Mouse (Mus musculus): Measurements from ENCODE around the gene Mtg2. TPM values are rescaled to one million over a fixed set of nuclear protein-coding genes. Genes with fewer than 3 reads are reported as not detected.

Gene Mtg2
- polyA plus RNA-seq, 1 experiment = 17.2 TPM

DNA sequence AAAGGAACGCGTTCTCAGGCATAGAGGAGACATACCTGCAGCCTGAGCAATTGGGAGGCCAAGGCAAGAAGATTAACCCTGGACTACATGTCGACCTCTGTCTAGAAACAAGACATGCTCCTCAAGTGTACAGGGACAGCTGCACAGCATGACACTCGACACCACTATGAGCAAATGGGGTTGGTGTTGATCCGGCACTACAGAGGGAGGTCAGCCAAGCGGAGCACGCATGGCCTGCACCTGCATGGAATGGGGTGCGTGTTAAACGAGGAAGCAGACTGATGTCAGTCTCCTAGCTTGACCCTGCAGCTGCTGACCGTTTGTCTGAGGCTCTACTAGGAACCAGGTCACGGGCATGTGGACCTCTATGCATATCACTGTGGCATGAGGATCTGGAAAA lies 19.9 kb downstream of the Mtg2 start:
- Histone ChIP-seq H3K27me3 (ENCODE audit: control insufficient read depth, insufficient read depth, insufficient read length) (peaks cover 2% of the 10 kb centered on the region), H3K79me2 (ENCODE audit: control insufficient read depth, insufficient read depth) (no peaks in the 10 kb centered on the region)
- TF ChIP-seq MYOD1 (IDR thresholded peaks at IDR 0.05; ENCODE audit: control insufficient read depth in 1 of 3, insufficient read length in 2 of 3, low read depth in 2 of 3) = peak; percentile 67 to 97 (median 91)
- TF ChIP-seq TCF3 (IDR thresholded peaks at IDR 0.05; ENCODE audit: insufficient read length, low read depth) = peak; percentile 73
- peak; percentile 90 to 97 (median 92) for TF ChIP-seq MYOG (IDR thresholded peaks at IDR 0.05; ENCODE audit: control insufficient read depth in 1 of 3, insufficient read depth in 1 of 3, insufficient read length in 2 of 3, low read depth in 2 of 3)
- no peak for TF ChIP-seq POLR2A (IDR thresholded peaks at IDR 0.05; ENCODE audit: insufficient read length, low read depth)
- TF ChIP-seq SRF (IDR thresholded peaks at IDR 0.05; ENCODE audit: control insufficient read depth, insufficient read length, low read depth) = no peak
- TF ChIP-seq E2F4 (IDR thresholded peaks at IDR 0.05; ENCODE audit: insufficient read depth) = no peak
- TF ChIP-seq TCF12 (IDR thresholded peaks at IDR 0.05; ENCODE audit: insufficient read depth, poor library complexity, severe bottlenecking) = peak; percentile 50

DNA sequence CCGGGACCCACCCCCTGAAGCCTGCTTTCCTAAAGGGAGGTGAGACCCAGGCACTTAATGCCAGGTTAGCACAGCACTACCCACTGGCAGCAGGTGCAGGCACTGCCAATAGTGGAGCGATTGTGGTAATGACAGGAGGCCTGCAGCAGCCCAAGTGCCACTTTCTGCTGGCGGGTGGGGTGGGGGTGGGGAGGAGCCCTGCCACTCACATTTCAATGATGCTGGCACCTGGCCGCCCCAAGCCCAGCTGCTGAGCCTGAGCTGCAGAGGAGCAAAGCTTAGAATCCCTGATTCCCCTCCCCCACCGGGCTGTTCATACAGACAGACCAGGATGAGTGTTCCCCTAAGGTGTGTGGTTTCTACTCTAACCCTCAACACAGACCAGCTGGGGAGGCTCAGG lies 25.3 kb downstream of the Mtg2 start:
- no peaks in the 10 kb centered on the region for H3K79me2 ChIP-seq (ENCODE audit: control insufficient read depth, insufficient read depth)
- H3K27me3 ChIP-seq (ENCODE audit: control insufficient read depth, insufficient read depth, insufficient read length) = peaks cover 55% of the 10 kb centered on the region
- no peak overlapping the region for H3ac ChIP-seq (ENCODE audit: control insufficient read depth, insufficient read length)
- H3K36me3 ChIP-seq (ENCODE audit: control insufficient read depth, insufficient read depth) = no peaks in the 10 kb centered on the region
- no peak overlapping the region for H3K4me2 ChIP-seq (ENCODE audit: low read depth)
- H3K4me3 ChIP-seq = no peak overlapping the region
- TF ChIP-seq REST (IDR thresholded peaks at IDR 0.05; ENCODE audit: insufficient read depth, insufficient read length) (no peak), MYOD1 (IDR thresholded peaks at IDR 0.05; ENCODE audit: control insufficient read depth in 1 of 3, insufficient read length in 2 of 3, low read depth in 2 of 3) (peak in 1 of 3 experiments; percentile 32)

More for the DNA sequence above, 19.9 kb downstream of the Mtg2 start:
- no peaks in the 10 kb centered on the region for H3K36me3 ChIP-seq (ENCODE audit: control insufficient read depth, insufficient read depth)
- H3K4me2 ChIP-seq (ENCODE audit: low read depth) = no peak overlapping the region
- H3K4me3 ChIP-seq = no peak overlapping the region
- no peak overlapping the region for H3ac ChIP-seq (ENCODE audit: control insufficient read depth, insufficient read length)

DNA sequence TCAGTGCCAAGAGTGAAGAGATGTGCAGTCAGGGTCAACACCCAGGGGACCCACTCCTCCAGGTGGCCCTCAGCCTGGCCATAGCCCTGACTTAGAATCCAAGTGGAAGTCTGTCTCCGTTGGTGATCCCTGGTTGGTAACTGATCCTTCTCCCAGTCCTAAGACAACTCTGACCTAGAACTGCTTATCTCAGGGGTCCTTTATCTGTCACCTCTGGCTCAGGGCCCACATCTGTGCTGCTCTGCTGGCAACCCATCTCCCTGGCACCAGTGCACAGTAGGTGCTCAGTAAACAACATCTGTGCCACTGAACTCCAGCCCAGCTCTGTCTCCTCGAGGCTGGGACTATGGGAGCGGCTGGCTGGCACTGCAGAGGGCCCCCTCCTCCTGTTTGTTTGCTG lies 27.2 kb downstream of the Mtg2 start:
- no peaks in the 10 kb centered on the region for H3K79me2 ChIP-seq (ENCODE audit: control insufficient read depth, insufficient read depth)
- H3K4me2 ChIP-seq (ENCODE audit: low read depth) = no peak overlapping the region
- no peaks in the 10 kb centered on the region for H3K36me3 ChIP-seq (ENCODE audit: control insufficient read depth, insufficient read depth)
- H3K27me3 ChIP-seq (ENCODE audit: control insufficient read depth, insufficient read depth, insufficient read length) = peaks cover 74% of the 10 kb centered on the region
- H3ac ChIP-seq (ENCODE audit: control insufficient read depth, insufficient read length) = no peak overlapping the region
- H3K4me3 ChIP-seq = no peak overlapping the region
- TF ChIP-seq REST (IDR thresholded peaks at IDR 0.05; ENCODE audit: insufficient read depth, insufficient read length) (no peak), POLR2AphosphoS2 (IDR thresholded peaks at IDR 0.05; ENCODE audit: insufficient read length, low read depth) (no peak), SRF (IDR thresholded peaks at IDR 0.05; ENCODE audit: control insufficient read depth, insufficient read length, low read depth) (no peak), MAX (IDR thresholded peaks at IDR 0.05; ENCODE audit: low read depth) (no peak), TCF3 (IDR thresholded peaks at IDR 0.05; ENCODE audit: insufficient read length, low read depth) (no peak), TCF12 (IDR thresholded peaks at IDR 0.05; ENCODE audit: insufficient read depth, poor library complexity, severe bottlenecking) (no peak), MYOG (IDR thresholded peaks at IDR 0.05; ENCODE audit: control insufficient read depth in 1 of 3, insufficient read depth in 1 of 3, insufficient read length in 2 of 3, low read depth in 2 of 3) (no peak), CEBPB (IDR thresholded peaks at IDR 0.05; ENCODE audit: insufficient read depth, poor library complexity, severe bottlenecking) (no peak), POLR2A (IDR thresholded peaks at IDR 0.05; ENCODE audit: insufficient read length, low read depth) (no peak), E2F4 (IDR thresholded peaks at IDR 0.05; ENCODE audit: insufficient read depth) (no peak), MYOD1 (IDR thresholded peaks at IDR 0.05; ENCODE audit: control insufficient read depth in 1 of 3, insufficient read length in 2 of 3, low read depth in 2 of 3) (no peak), USF1 (IDR thresholded peaks at IDR 0.05; ENCODE audit: low read depth) (no peak)

DNA sequence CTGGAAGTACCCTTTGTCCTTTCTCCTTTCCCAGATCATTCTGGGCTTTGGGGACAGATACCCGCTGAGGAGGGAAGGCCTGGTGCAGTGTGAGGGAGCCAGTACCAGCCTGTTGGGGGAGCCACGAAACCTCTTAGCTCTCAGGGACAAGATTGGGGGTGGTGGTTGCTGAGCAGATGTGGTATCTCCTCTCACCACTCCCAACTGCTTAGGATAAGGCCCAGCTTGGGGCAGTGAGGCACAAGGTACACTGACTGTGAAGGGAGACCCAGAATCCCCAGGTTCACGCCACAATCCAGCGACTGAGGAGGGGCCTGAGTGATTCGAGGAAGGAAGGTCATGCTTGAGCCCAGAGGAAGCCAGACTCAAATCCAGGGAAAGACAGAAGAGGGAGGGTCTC lies 27.8 kb downstream of the Mtg2 start:
- Histone ChIP-seq H3K4me2 (ENCODE audit: low read depth) (no peak overlapping the region), H3K79me2 (ENCODE audit: control insufficient read depth, insufficient read depth) (no peaks in the 10 kb centered on the region), H3ac (ENCODE audit: control insufficient read depth, insufficient read length) (no peak overlapping the region), H3K36me3 (ENCODE audit: control insufficient read depth, insufficient read depth) (no peaks in the 10 kb centered on the region), H3K27me3 (ENCODE audit: control insufficient read depth, insufficient read depth, insufficient read length) (peaks cover 80% of the 10 kb centered on the region), H3K4me3 (no peak overlapping the region)
- TF ChIP-seq E2F4 (IDR thresholded peaks at IDR 0.05; ENCODE audit: insufficient read depth) (no peak), MYOG (IDR thresholded peaks at IDR 0.05; ENCODE audit: control insufficient read depth in 1 of 3, insufficient read depth in 1 of 3, insufficient read length in 2 of 3, low read depth in 2 of 3) (no peak), USF1 (IDR thresholded peaks at IDR 0.05; ENCODE audit: low read depth) (no peak), POLR2A (IDR thresholded peaks at IDR 0.05; ENCODE audit: insufficient read length, low read depth) (no peak), SRF (IDR thresholded peaks at IDR 0.05; ENCODE audit: control insufficient read depth, insufficient read length, low read depth) (no peak), MYOD1 (IDR thresholded peaks at IDR 0.05; ENCODE audit: control insufficient read depth in 1 of 3, insufficient read length in 2 of 3, low read depth in 2 of 3) (no peak), CEBPB (IDR thresholded peaks at IDR 0.05; ENCODE audit: insufficient read depth, poor library complexity, severe bottlenecking) (no peak), POLR2AphosphoS2 (IDR thresholded peaks at IDR 0.05; ENCODE audit: insufficient read length, low read depth) (no peak), REST (IDR thresholded peaks at IDR 0.05; ENCODE audit: insufficient read depth, insufficient read length) (no peak), MAX (IDR thresholded peaks at IDR 0.05; ENCODE audit: low read depth) (no peak), TCF12 (IDR thresholded peaks at IDR 0.05; ENCODE audit: insufficient read depth, poor library complexity, severe bottlenecking) (no peak)

DNA sequence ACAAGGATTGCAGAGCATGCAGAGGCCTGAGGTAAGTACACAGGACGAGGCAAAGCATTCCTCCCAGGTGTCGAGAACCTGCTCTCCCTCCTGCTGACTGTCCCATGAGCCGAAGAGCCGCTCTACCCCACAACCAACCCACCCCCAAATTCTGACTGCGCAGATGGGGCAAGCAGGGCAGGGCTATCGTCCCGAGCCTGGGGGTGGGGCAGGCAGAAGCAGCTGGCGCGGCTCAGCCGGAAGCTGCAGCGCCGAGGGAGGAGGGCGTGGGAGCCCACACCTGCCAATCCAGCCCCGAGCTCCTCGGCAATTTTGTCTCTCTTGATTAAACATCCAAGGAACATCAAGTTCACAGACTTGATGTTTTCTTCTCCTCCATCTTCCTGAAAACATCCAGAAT lies 29.1 kb downstream of the Mtg2 start:
- Histone ChIP-seq H3K4me3 (no peak overlapping the region), H3K79me2 (ENCODE audit: control insufficient read depth, insufficient read depth) (no peaks in the 10 kb centered on the region), H3K36me3 (ENCODE audit: control insufficient read depth, insufficient read depth) (no peaks in the 10 kb centered on the region), H3K4me2 (ENCODE audit: low read depth) (peak overlapping the region; percentile 48), H3ac (ENCODE audit: control insufficient read depth, insufficient read length) (no peak overlapping the region), H3K27me3 (ENCODE audit: control insufficient read depth, insufficient read depth, insufficient read length) (peaks cover 91% of the 10 kb centered on the region)
- TF ChIP-seq MYOD1 (IDR thresholded peaks at IDR 0.05; ENCODE audit: control insufficient read depth in 1 of 3, insufficient read length in 2 of 3, low read depth in 2 of 3) = peak in 2 of 3 experiments; percentile 62 to 90
- no peak for TF ChIP-seq E2F4 (IDR thresholded peaks at IDR 0.05; ENCODE audit: insufficient read depth)
- TF ChIP-seq MYOG (IDR thresholded peaks at IDR 0.05; ENCODE audit: control insufficient read depth in 1 of 3, insufficient read depth in 1 of 3, insufficient read length in 2 of 3, low read depth in 2 of 3) = peak; percentile 6 to 91 (median 79)
